Mouse (Mus musculus) embryo, embryonic 11 days (tissue): ENCODE data around the gene Cipc.

Experiments used
- DNase-seq: peaks from one replicate; pipeline ENCODE4 v3.0.0-alpha.2; 2015

The Cipc gene

DNA sequence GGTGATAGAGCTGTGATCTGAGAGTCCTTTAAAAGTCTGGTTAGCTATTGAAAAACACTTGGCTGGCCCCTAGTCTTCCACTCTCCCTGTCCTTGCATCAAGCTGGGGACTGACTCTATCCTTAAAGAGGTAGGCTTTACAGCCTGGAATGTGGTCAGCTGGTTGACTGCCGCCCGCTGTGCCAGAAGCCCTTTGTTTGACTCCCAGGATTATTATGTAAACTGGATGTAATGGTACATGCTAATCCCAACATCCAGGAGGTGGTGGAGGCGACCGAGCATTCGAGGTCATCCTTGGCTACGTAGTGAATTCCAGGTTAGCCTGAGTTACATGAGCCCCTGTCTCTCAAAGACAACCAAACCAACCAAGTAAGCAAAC, 14.3 kb upstream of the Cipc start:
- peak; percentile 28 for DNase-seq

DNA sequence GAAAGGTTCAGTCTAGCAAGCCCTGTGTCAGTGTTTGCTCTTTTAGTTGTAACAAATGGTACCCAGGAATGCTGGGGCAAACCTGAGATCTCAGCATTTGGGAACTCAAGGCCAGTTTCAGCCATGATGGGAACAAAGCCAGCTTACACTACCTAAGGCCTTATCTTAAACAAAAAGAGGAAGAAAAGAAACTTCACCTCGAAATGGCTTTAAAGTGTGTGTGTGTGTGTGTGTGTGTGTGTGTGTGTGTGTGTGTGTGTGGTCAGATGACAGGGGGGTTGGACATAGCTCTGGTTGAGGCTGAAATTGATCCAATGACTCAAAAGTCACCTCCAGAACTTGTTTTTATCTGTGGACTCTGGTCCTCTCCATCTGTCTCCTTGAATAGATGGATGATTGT, 12.1 kb upstream of the Cipc start:
- DNase-seq, result no peak

DNA sequence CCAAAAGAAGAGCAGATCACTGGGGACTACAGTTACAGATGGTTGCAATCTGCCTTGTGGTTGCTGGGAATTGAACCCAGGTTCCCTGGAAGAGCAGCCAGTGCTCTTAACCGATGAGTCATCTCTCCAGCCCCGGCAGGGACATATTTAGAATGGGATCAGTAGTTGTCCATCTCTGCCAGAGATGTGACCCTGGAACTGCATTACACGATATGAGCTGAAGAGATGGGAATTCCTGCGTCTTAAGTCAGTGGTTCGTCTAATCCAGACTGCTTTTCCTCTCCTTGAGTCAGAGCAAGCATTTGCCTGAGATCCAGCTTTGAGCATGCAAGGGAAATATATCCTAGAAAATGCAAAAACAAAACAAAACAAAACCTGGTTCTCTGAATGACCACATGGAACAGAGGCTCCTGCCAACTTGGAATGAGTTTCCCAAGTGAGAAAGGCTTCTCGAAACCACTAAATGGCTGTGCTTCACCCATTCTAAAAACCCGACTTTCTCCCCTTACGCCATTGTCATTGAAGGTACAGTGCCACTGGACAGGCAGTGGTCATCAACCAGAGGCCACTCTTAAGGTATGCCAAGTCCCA, 11.1 kb upstream of the Cipc start:
- no peak for DNase-seq

DNA sequence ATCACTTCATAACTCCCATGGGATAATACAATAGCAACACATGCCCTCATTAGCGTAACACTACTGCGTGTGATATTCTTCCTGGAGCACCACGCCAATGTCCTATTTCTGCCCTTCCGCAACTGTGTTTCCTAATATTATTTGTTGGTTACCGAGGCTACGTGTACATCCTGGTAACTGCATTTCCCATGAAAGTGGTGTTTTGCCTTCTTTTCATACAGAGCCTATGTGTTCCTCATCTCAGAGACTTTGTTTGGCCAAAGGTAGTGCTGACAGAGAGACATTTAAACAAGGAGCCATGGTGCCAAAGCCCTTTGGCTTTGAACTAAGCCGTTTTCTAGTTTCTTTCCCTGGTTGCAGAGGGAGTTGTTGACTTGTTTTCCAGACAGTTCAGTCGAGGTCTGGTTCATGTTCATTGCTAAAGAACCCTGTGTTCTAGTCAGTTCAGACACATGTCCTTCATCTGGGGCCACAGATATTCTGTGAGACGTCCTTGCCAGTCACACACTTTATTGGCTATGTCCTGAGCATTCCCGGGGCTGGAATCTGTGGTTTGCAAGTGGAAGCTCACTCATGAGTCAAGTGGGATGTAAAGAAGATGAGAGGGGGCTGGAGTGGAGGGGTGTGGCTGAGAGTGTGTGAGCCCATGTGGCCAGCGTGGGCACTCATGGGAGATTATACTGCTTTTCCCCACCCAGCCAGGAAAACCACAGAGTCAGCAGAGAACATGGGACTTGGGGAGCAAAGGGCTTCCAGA, 10.1 kb upstream of the Cipc start:
- no peak for DNase-seq

DNA sequence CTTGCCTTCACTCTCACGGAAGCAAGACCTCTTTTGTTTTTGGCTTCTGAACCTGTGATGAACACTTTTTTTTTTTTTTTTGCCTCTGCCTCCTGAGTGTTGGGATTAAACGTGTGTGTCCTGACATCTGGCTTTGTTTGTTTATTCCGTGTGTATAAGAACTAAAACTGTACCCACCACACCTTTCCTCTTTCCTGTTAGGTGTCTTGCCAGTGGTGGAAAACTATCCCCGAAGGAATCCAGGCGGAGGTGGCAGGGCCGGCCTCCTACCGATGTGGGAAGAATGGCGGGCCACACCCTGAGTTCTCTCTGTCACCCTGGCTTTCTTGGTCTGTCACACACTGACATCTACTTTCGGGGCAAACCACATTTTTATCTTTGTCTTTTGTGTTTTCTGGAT, 8.3 kb upstream of the Cipc start:
- no peak for DNase-seq

DNA sequence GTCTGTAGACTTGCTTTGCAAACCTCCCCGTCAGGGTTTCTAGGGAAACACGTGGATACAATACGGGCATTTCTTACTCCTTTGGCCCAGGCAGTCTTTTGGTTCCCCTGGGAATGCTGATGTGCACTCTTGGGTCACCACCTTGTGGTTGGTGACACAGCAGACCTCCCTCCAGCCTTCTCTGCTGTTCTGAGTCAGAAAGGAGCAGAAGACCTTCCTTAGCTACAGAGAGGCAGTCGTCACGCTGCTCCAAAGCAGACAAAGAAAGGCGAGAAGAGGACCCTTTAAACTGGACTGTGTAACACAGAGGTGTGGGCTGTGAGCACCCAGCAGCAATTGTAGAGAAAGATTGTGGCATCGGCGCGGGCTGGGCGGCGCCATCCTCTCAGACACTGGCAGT, 5.7 kb upstream of the Cipc start:
- peak; percentile 47 for DNase-seq

DNA sequence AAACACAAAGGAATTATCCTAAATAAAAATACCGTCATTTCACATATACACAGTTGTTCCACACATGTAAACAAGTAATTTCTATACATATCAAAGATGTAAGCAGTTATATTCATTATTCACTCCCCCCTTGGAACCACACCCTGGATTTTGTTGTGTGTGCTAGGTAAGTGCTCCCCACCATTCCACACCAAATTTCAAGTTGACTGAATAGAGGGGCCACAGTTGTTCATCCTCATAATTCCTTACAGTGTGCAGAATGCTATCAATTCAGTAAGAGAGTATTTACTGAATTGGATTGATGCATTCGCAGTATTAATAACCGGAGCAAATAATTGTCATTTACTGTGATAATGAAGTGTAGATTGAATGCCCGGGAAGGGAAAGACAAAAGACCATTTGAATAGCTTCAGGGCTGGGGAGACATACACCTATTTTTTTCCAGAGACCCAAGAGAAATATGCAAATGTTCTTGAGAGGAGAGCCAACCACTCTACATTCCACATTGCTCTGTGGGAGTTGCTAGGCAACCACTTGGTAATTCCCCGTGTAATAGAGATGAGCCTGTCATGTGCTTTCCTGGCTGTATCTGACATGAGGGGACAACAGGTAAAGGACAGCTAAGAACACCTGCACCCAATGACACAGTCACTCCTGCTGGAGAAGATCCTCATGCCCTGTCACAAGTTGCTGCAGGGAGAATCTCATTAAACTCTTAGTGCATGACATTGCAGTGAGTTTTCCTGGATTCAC, 4.9 kb upstream of the Cipc start:
- DNase-seq, result peak; percentile 71

DNA sequence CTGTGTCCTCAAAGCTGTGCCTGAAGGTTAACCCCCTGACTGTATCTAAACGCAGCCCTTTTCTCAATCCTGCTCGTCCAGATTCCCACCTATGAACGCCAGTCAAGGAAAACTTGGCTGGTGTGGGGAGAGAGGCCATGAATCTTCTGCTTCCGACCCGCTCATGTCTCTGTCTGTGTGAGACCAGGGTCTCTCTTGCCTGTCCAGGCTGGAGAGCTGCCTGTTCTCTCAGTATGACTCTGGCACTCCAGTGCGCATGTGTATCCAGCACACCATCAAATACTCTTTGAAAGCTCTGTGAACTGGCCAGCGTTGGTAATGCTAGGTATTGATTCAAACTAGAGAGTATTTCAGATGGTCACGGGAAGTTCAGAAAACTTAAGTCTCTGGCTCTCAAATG, 3.4 kb upstream of the Cipc start:
- no peak for DNase-seq

DNA sequence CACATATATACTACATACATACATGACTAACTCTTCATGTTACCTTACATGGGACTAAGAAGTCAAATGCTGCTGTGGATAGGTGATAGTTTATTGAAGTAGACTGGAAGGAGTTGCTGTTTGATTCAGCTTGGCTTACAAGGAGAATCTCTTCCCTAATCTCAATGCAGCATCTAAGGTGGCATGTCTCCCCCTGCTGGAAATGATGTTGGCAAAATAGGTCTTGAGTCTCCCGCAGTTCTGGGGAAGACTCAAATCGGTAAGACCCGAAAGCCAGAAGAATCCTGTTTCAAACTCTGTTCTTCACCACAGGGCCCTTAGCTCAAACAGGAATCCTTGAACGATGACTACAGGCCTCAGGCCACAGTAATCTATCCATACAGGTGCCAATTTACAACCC, 1.7 kb upstream of the Cipc start:
- peak; percentile 88 for DNase-seq

DNA sequence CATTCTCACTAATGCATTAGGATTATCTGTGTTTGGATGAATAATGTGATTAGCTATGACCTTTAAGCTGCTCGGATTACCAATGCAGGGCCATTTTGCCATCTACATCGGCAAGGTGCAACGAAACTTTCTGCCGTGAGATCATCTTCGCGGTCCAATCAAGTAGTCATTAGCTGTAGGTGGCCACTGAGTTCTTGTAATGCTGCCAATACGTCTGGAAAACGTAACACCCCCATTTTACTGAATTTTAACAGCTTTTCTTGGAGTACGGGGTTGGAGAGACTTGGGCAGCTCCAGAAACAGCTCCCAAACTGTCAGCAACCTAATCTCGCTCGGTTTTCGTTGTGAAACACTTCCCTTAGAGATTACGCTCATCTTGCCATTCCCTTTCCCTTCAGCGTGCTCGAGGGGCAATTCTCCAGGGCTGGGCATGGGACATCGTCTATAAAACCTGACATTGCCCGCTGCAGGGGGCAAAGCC, 502 bp upstream of the Cipc start:
- peak; percentile 49 for DNase-seq

DNA sequence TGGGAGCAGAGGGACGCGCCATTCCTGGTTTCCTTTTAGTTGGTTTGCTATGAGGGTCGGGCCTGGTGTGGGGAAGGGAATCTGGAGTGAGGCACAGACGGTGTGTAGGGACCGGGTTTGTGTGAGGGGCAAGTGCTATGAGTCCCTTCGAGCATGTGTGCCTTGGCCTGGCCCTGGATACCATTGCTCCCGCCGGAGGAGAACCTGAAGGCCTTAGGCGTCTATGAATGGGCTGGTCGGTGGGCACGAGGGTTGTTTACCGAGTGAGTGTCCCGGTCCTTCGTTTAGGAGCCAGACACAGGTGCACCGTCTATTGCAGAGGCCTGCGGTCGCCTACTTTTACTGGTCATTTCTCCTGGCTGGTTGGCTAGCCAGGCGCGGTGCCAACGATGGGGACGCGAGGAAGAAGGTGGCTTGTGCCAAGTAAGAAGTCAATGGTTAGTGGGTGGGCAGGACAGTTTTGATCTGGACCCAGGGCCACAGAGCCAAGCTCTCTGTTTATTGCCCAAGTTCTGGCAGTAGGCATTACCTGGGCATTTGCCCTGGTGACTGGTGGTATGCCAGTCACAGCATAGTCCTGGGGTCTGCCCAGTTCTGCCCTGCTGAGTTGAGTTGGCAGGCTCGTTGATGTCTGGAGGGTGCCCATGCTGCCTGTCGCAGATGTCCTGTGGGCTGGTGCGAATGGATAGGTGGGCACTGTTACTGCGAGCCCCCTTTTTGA, 998 bp downstream of the Cipc start:
- DNase-seq, result peak; percentile 41

DNA sequence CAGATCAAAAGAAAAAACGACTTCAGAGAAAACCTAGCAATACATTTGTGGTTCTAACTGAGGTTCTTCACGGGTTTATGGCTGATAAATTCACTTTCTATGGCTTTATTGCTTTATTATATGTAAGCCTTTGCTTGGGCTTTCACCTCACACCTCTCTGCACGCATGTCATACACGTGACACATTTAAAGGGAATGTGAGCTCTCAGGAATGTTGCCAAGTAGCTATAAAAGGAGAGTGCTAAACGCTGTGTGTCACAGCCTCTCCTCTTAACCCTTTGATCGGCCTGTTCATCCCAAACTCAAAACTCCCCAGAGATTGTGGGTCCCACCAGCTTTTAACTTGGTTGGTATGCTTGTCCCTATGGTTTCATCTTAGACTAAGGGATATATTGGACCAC, 1.8 kb downstream of the Cipc start:
- DNase-seq, result no peak

DNA sequence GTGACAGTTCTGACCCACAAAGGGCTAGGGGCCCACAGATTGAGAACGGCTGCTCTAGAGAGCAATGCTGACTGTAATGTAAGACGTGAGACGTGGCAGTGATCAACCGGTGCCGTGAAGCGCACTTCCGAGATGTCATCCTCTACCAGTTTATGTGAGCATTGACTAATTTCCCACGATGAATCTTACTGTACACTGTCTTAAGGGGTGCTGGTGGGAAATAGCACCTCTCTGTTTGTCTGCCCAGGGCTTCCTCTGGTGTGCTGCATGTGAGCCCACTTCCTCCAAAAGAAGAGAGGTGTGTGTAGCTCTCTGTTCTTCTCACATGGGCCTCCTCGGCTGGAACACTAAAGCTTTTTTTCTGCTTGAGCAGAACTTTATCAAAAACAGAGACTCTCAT, 2.7 kb downstream of the Cipc start:
- no peak for DNase-seq

DNA sequence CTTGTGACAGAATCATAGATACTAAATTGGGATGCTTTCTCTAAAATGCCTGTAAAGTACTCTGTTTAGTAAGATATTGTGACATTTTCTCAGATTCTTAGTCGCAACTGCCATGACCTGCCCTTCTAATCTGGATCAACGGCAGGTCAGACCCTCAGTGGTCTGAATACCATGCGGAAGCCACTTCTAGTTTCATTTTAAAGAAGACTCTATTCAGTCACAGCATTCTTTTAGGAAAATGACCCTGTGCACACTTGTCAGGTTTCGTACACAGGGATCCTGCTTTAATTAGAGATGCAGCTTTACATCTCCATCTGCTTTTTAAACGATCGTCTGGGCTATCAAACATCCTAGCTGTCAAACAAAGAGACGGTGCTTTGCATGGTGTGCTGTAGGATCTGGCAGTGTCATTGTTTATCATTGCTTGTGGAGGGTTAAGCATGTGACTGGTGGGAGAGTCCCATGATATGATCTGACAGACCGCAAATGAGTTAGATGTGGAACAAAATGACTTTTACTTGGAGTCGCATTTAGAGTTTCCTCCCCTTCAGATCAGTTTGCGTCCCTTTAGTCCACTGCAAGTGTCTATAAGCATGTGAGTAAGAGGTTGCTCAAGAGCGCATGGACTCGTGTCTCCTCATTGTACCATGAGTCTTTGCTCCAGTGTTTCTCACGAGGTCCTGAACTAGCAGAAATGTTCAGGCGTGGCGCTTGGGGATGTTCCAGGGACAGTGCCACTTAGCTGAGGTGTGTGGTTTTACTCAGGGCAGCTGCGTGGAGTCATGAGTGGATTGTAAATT, 3.5 kb downstream of the Cipc start:
- DNase-seq, result no peak

DNA sequence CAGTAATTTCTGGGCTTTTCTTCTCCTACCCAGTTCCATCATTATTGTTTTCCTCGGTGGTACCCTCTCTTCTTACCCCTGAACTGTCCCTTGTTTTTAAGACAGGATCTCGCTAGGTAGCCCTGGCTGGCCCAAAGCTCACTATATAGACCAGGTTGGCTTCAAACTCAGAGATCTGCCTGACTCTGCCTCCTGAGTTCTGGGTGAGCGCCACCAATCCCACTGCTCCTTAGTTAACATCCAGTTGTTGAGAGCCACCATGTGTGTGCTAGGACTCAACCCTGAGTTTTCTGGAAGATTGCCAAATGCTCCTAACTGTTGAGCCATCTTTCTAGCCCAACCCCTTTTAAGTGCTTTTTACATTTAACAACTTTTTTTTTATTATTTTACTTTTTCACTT, 4.1 kb downstream of the Cipc start:
- no peak for DNase-seq

DNA sequence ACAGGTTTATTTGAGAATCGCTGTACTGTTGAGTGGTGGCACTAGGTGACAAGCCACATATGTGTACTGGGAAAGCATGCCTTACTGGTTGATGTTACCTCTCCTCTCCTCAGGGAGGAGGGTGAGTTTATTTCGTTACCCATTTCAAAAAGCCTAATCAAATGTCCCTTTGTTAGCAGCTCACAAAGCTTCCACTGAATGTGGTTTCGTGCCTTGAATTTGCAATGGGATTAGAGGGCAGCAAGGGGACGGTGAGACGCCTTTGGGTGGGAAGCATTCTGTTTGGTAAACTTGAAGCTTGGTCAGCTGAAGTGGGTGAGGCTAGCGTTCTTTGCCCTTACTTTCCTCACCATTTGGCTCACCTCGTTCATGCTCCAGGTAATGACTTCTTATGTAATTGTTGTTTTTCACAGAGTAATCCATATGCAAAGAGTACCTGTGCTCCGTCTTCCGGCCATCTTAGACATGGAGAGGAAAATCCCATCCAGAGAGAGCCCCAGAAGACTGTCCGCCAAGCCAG, 5.5 kb downstream of the Cipc start:
- no peak for DNase-seq

DNA sequence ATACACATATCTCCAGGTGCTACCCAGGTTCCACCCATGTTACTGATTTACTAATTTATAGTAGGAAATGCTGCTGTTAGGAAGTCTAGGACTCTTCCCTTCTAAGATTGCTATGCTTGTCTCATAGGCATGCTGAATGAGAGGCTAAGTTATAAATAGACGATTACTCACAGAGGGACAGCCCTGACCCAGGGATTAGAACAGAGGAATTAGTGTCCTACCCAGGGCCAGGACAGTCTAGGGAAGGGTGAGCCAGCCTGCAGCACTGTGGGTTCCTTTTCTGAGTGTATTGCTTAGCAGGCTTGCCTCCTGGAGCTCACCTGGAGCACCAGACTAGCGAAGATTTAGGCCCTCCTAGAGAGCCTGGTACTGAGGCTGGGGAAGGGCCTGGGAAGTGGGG, 9.1 kb downstream of the Cipc start:
- DNase-seq, result no peak

DNA sequence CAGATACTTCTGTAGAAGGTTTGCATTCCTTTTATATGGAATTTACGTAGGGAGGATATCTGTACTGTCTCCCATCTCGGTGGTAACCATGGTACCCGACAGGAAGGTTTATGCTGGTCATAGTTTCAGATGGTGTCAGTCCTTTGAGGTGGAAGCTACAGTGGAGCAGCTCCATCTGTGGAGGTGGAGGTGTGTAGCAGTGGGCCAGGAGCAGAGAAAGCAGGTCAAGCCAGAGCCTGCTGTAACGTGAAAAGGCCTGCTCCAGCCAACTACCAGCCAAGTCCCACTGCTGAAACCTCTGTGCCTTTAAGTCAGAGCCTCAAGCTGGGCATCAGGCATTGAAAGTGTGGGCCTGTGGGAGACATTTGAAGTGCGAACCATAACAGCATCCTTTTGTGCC, 11.7 kb downstream of the Cipc start:
- DNase-seq, result no peak

DNA sequence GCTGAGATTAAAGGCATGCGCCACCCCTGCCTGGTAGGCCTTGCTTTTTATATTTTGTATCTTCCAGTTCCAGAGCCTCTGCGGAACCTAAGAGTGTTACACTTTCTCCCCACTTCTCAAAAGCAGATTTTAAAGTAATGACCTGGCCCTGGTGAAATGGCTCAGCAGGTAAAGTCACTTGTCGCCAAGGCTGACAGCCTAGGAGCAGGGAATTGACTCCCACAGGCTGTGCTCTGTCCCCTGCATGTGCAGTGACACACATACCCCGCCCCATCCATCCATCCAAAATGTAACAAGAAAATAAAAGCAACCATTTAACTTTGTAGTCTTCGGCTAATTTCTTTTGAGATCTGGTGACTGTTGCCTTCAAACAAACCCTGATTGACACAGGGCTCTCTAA, 12.8 kb downstream of the Cipc start:
- DNase-seq, result no peak

DNA sequence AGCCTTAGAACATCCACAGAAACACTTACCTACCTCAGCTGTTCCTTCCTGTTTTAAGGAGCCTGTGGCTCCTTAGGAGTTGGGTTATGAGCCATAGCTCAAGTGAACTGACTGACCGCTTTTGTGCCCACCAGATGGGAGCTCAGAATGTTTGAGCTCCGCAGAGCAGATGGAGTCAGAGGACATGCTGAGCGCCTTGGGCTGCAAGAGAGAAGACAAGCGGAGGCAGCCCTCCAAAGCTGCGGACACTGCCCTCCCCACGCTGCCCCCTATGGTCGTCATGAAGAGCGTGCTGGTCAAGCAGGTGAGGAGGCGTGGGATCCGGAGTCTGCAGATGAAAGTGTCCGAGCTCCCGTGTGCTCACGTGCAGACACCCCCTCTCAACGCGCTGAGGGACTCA, 13.3 kb downstream of the Cipc start:
- DNase-seq, result no peak

DNA sequence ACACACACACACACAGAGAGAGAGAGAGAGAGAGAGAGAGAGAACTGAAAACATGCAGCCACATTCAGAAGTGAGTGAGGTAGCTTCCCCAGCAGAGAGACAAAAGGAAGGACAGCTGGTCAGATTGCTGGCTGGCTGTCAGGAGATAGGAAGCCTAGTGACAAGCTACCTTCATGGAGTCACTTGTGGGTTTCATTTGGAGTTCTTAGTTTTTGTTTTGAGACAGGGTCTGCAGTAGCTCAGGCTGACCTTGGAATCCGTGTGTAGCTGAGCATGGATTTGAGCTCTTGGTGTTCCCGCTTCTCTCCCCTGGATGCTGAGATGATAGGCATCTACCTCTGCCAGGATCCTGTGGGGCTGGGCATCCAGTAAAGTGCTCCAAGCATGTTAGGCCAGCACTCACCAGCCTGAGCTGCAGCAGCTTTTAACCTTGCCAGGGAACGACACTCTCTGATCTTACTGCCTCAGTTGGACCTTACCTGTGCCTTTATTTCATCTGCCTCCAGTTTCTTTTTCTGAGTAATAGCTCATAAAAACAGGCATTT, 14.0 kb downstream of the Cipc start:
- DNase-seq, result no peak
